ENCODE assay signal across 9 mouse cellular contexts in the genomic region with DNA sequence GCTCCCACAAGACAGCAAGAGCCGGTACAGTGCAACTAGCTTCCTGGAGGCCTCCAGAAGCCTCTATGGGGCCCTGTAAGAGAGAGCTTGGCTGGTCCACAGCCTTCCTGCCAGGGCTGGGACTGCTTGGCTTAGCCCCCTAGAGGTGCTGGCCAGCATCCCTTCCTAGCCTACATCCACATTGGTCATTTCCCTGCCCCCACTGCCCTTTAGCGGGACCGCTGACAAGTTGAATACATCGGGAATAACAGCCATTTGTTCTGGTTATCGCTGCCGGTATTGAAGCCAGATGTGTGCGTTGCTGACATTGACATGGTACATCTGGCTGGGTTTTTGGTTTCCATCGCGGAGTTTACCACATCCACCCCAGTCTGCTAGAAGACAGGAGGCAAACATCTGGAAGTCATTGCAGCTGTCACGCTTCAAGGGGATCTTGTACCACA.
DNase-seq lines count a peak whose midpoint lies in the region; ATAC-seq lines count a peak whose summit lies in the region.
"Had no signal": no experiment of that assay in that cellular context is flagged by ENCODE, and none has a peak within 500 bp of the region (broad histone marks: within the 10 kb centered on the region; RNA-seq: fewer than 3 reads in every experiment).

No protein-coding gene starts in this region.

- H3K36me3 ChIP-seq in heart, embryonic 12.5 days = no peaks in the 10 kb centered on the region
- H3K36me3 ChIP-seq in stomach, embryonic 15.5 days = no peaks in the 10 kb centered on the region

- peak; percentile 57; the same call in 1 of the 2 replicates for ATAC-seq in heart, embryonic 12.5 days (ENCODE audit: insufficient number of reproducible peaks, low FRiP score)
- ATAC-seq in stomach, embryonic 15.5 days (ENCODE audit: insufficient read depth, low FRiP score, low read depth) = peak; percentile 73

- H3K27ac ChIP-seq in heart, embryonic 12.5 days (ENCODE audit: poor library complexity, severe bottlenecking) = peak overlapping the region; percentile 56
- peak overlapping the region; percentile 70 for H3K27ac ChIP-seq in stomach, embryonic 15.5 days
- H3K27ac ChIP-seq: macrophage had no signal

- no peak overlapping the region for H3K4me3 ChIP-seq in heart, embryonic 12.5 days
- H3K4me3 ChIP-seq in stomach, embryonic 15.5 days (replicated peaks) = no peak overlapping the region

- 0 out of 2 replicates have a peak overlapping the region, but pooled peaks have one; percentile 14 for H3K4me2 ChIP-seq in heart, embryonic 12.5 days
- H3K4me2 ChIP-seq in stomach, embryonic 15.5 days = peak overlapping the region; percentile 40

- H3K9ac ChIP-seq in heart, embryonic 12.5 days = no peak overlapping the region
- no peak overlapping the region for H3K9ac ChIP-seq in stomach, embryonic 15.5 days

- WGBS in heart, embryonic 12.5 days = 60% methylated on average over 10 of the region's 10 CpGs
- whole genome bisulfite sequencing in stomach, embryonic 15.5 days = 42% methylated on average over 10 of the region's 10 CpGs

- H3K4me1 ChIP-seq in heart, embryonic 12.5 days (replicated peaks) = peaks cover 6% of the 10 kb centered on the region; the same call in 1 of the 2 replicates
- 0 out of 2 replicates have a peak, but pooled peaks cover 4% of the 10 kb centered on the region for H3K4me1 ChIP-seq in stomach, embryonic 15.5 days

- H3K9me3 ChIP-seq in heart, embryonic 12.5 days (replicated peaks) = 0 out of 2 replicates have a peak, but pooled peaks cover 5% of the 10 kb centered on the region
- no peaks in the 10 kb centered on the region for H3K9me3 ChIP-seq in stomach, embryonic 15.5 days

- peak; percentile 53 for DNase-seq in thymus, postnatal 4 days
- DNase-seq in thymus, postnatal 36 days = no peak
- peak; percentile 38 to 44 for DNase-seq in kidney, postnatal 25 days
- DNase-seq in right cerebral cortex, adult 18-20 months = no peak
- no peak for DNase-seq in right cerebral cortex, postnatal 36 days (ENCODE audit: low spot score in 2 of 2)
- no peak for DNase-seq in left cerebral cortex, adult 11 months (ENCODE audit: low spot score)

- no peaks in the 10 kb centered on the region for H3K27me3 ChIP-seq in heart, embryonic 12.5 days (replicated peaks)
- no peaks in the 10 kb centered on the region for H3K27me3 ChIP-seq in stomach, embryonic 15.5 days (replicated peaks)

Comparison
In these comparisons a context has a peak if more than half of its experiments do, and no peak if none do; other contexts are left out.
1. DNase-seq: peak in thymus, postnatal 4 days (single experiment) and kidney, postnatal 25 days (2 of 2); none in thymus, postnatal 36 days (0 of 2), right cerebral cortex, adult 18-20 months (single experiment), right cerebral cortex, postnatal 36 days (0 of 2) and left cerebral cortex, adult 11 months (single experiment).